Mouse (Mus musculus) heart, adult 2 months (tissue): ENCODE measurements around the gene Saa3.

Experiments used
- CTCF ChIP-seq: fragments of 200-600 bp; IDR thresholded peaks from 2 replicates; pipeline ENCODE4 v1.8.1; 2022; ENCODE audit warnings: antibody characterized with exemption, mild to moderate bottlenecking, moderate library complexity
- POLR2A ChIP-seq: fragments of 200-500 bp; IDR thresholded peaks from 2 replicates; pipeline ENCODE4 v1.6.1; 2011; ENCODE audit warnings: mild to moderate bottlenecking, low read depth, low read length, control low read depth; ENCODE audit not compliant: insufficient read depth

DNA sequence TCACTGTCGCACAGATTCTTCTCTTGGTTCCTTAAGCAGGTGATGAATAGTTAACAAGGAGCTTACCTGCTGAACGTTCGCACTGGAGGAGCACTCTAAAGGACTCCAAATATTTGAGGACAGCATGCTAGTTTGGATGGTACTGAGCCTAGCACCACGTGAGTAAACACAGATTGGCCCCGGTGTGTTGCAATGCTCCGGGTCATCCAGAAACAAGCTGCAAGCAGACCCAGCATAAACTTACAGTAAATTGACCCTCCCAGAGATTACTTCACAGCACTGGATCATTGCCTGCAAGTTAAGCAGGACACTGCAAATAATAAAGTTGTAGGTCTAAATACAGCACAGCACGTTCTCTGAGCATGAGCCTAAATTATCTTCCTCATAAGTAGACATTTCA lies 4.0 kb upstream of the Saa3 start:
- no peak for TF ChIP-seq CTCF
- no peak for TF ChIP-seq POLR2A
